ENCODE assay signal across 8 mouse cellular contexts in genomic region chr19:5940173-5940572, GRCm38 (mm10). TPM values are rescaled to one million over a fixed set of nuclear protein-coding genes. Genes with fewer than 3 reads are reported as not detected.
A peak's percentile ranks its signal among the peaks of the same experiment; 100 is the strongest.
DNase-seq lines count a peak whose midpoint lies in the region.

No protein-coding gene starts in this region.

- intact Hi-C loops in left cerebral cortex, postnatal 14 days (cut with DNase I), result no loop called here
- intact Hi-C loops in left cerebral cortex, postnatal 36 days (cut with DNase I), result no loop called here

- peak; percentile 38 to 40 for DNase-seq in left cerebral cortex, postnatal 14 days (ENCODE audit: low spot score in 2 of 2)
- DNase-seq in left cerebral cortex, postnatal 36 days (ENCODE audit: low spot score in 2 of 2), result no peak
- DNase-seq in adrenal gland, postnatal 36 days, result peak; percentile 82 to 89
- DNase-seq in gastrocnemius, adult 8-10 months (ENCODE audit: low spot score in 2 of 2), result peak; percentile 92 to 94
- DNase-seq in kidney, adult 9 months, result peak; percentile 91
- peak; percentile 57 for DNase-seq in ovary, postnatal 14 days (ENCODE audit: low spot score)
- no peak for DNase-seq in natural killer cell, adult 2 months (ENCODE audit: low spot score in 2 of 2)
- DNase-seq in embryo, embryonic 10.5 days (ENCODE audit: low spot score), result no peak

RNA-seq across cellular contexts. Expression of gene Cdc42ep2, which starts 15.6 kb away (rescaled TPM):
- total RNA-seq in left cerebral cortex, postnatal 14 days (2021), result 1 to 10 TPM; 7.1 to 8.0 TPM
- total RNA-seq in left cerebral cortex, postnatal 36 days (2021), result 1 to 10 TPM; 5.5 to 8.3 TPM
- total RNA-seq in adrenal gland, postnatal 36 days (2021), result 1 to 10 TPM; 6.0 to 6.2 TPM
- total RNA-seq in gastrocnemius, adult 8-10 months (2022), result 1 to 10 TPM; 8.6 to 9.9 (median 8.7) TPM

RNA-seq across cellular contexts. Expression of gene Pola2, which starts 23.8 kb away (rescaled TPM):
- total RNA-seq in left cerebral cortex, postnatal 14 days (2021), result 1 to 10 TPM; 6.2 to 6.6 TPM
- 1 to 10 TPM; 4.6 to 5.5 TPM for total RNA-seq in left cerebral cortex, postnatal 36 days (2021)
- total RNA-seq in adrenal gland, postnatal 36 days (2021), result 10 to 100 TPM; 22.9 to 23.7 TPM
- 1 to 10 TPM; 4.5 to 9.4 (median 7.2) TPM for total RNA-seq in gastrocnemius, adult 8-10 months (2022)

RNA-seq across cellular contexts. Expression of gene Dpf2, which starts 27.4 kb away (rescaled TPM):
- total RNA-seq in left cerebral cortex, postnatal 14 days (2021), result 10 to 100 TPM; 87.6 to 90.4 TPM
- 10 to 100 TPM; 77.5 to 96.5 TPM for total RNA-seq in left cerebral cortex, postnatal 36 days (2021)
- 100 to 1,000 TPM in 1 of 2 experiments, 10 to 100 TPM in 1; 89.6 to 120 TPM for total RNA-seq in adrenal gland, postnatal 36 days (2021)
- 10 to 100 TPM; 70.5 to 97.8 (median 77.4) TPM for total RNA-seq in gastrocnemius, adult 8-10 months (2022)

RNA-seq across cellular contexts. Expression of gene Slc22a20, which starts 45.8 kb away (rescaled TPM):
- total RNA-seq in left cerebral cortex, postnatal 14 days (2021), result not detected
- not detected for total RNA-seq in left cerebral cortex, postnatal 36 days (2021)
- total RNA-seq in adrenal gland, postnatal 36 days (2021), result not detected
- not detected for total RNA-seq in gastrocnemius, adult 8-10 months (2022)

RNA-seq across cellular contexts. Expression of gene Tigd3, which starts 46.2 kb away (rescaled TPM):
- 1 to 10 TPM; 5.6 to 5.9 TPM for total RNA-seq in left cerebral cortex, postnatal 14 days (2021)
- total RNA-seq in left cerebral cortex, postnatal 36 days (2021), result 1 to 10 TPM; 4.3 to 4.5 TPM
- total RNA-seq in adrenal gland, postnatal 36 days (2021), result 1 to 10 TPM in 1 of 2 experiments, under 1 TPM in 1; 0.92 to 1.4 TPM
- total RNA-seq in gastrocnemius, adult 8-10 months (2022), result under 1 TPM; 0.12 to 0.34 (median 0.26) TPM

Comparison
In these comparisons a context has a peak if more than half of its experiments do, and no peak if none do; other contexts are left out.
1. DNase-seq: peak in left cerebral cortex, postnatal 14 days (2 of 2), adrenal gland, postnatal 36 days (2 of 2), gastrocnemius, adult 8-10 months (2 of 2), kidney, adult 9 months (single experiment) and ovary, postnatal 14 days (single experiment); none in left cerebral cortex, postnatal 36 days (0 of 2), natural killer cell, adult 2 months (0 of 2) and embryo, embryonic 10.5 days (single experiment).